Mouse (Mus musculus) spleen, postnatal 4 days (tissue): ENCODE measurements around the gene Etv6.

Experiments used
- DNase-seq, 2 experiments: peaks; one replicate each; pipeline ENCODE4 v3.0.0; 2022; ENCODE audit warnings: low spot score in 2 of 2

Gene Etv6

GRCm38 (mm10) chr6:134075031-134075430, 39.5 kb downstream of the Etv6 start:
- DNase-seq = no peak

- DNase-seq = no peak
These were observed 42.5 kb downstream of the Etv6 start for GRCm38 (mm10) chr6:134078016-134078415.

GRCm38 (mm10) chr6:134079112-134079511, 43.6 kb downstream of the Etv6 start:
- no peak for DNase-seq

- no peak for DNase-seq
These were observed 44.1 kb downstream of the Etv6 start for GRCm38 (mm10) chr6:134079563-134079962.

- DNase-seq = no peak
These were observed 45.4 kb downstream of the Etv6 start for GRCm38 (mm10) chr6:134080946-134081345.

- no peak for DNase-seq
These were observed 46.9 kb downstream of the Etv6 start for GRCm38 (mm10) chr6:134082229-134082920.

GRCm38 (mm10) chr6:134083428-134083827, 47.9 kb downstream of the Etv6 start:
- DNase-seq = no peak

- no peak for DNase-seq
These were observed 50.9 kb downstream of the Etv6 start for GRCm38 (mm10) chr6:134086351-134086750.

- no peak for DNase-seq
These were observed 52.2 kb downstream of the Etv6 start for GRCm38 (mm10) chr6:134087709-134088108.

- DNase-seq = no peak
These were observed 54.3 kb downstream of the Etv6 start for GRCm38 (mm10) chr6:134089671-134090377.

- no peak for DNase-seq
These were observed 54.8 kb downstream of the Etv6 start for GRCm38 (mm10) chr6:134090378-134090692.

GRCm38 (mm10) chr6:134090875-134091274, 55.4 kb downstream of the Etv6 start:
- DNase-seq = no peak

- DNase-seq = no peak
These were observed 55.9 kb downstream of the Etv6 start for GRCm38 (mm10) chr6:134091398-134091801.

GRCm38 (mm10) chr6:134094066-134094465, 58.6 kb downstream of the Etv6 start:
- DNase-seq = no peak

- DNase-seq = no peak
These were observed 59.1 kb downstream of the Etv6 start for GRCm38 (mm10) chr6:134094620-134095019.

- DNase-seq = no peak
These were observed 60.1 kb downstream of the Etv6 start for GRCm38 (mm10) chr6:134095582-134095981.

GRCm38 (mm10) chr6:134099976-134100743, 64.7 kb downstream of the Etv6 start:
- DNase-seq = no peak

- no peak for DNase-seq
These were observed 66.9 kb downstream of the Etv6 start for GRCm38 (mm10) chr6:134102396-134102795.

GRCm38 (mm10) chr6:134103519-134103918, 68.0 kb downstream of the Etv6 start:
- DNase-seq = no peak

- no peak for DNase-seq
These were observed 70.2 kb downstream of the Etv6 start for GRCm38 (mm10) chr6:134105514-134106201.

GRCm38 (mm10) chr6:134107696-134108095, 72.2 kb downstream of the Etv6 start:
- no peak for DNase-seq

- no peak for DNase-seq
These were observed 74.2 kb downstream of the Etv6 start for GRCm38 (mm10) chr6:134109675-134110074.
